Mouse (Mus musculus): ENCODE measurements around the gene Zfp984.
"Not testable (repeated sequence)": the region's sequence is repeated elsewhere in the genome, so short reads cannot be mapped to it uniquely, and the experiment has no call there.

DNA sequence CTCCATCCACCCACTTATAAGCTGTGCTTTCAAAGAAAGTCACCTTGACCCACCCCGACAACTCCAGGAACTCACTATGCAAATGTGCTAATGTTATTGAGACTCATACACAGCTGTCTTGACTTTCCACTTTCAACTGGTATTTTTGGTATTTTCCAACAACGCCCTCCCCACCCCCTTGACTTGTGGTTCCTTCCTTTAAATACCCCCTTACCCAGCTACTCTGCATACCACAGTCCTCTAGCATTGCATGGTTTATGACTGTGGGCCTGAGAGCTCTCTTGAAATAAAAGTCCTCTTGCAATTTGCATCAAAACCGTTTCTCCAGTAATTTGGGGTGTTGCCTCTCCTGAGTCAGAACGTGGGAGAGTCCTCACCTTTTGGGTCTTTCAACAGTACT, 1.1 kb downstream of the Zfp984 start:
- TF ChIP-seq GATA1 (IDR thresholded peaks at IDR 0.05; ENCODE audit: borderline replicate concordance, low read length); FLI1 (IDR thresholded peaks at IDR 0.05; ENCODE audit: low read length): not testable (repeated sequence)

Measured in megakaryocyte, embryonic 14.5 days (primary cell).